Mouse (Mus musculus) heart, embryonic 11.5 days (tissue): ENCODE measurements at regions not wholly inside any gene's neighbourhood (a gene's known extent, or its start where the extent isn't known, plus 50 kb on each side); places are given as distances from the start of the nearest gene placed in this dataset.

Experiments used
- ATAC-seq: fragments of 200-750 bp; cut with Nextera tagmentation; replicated peaks from 2 replicates; pipeline ENCODE4 v1.8.0; 2017; ENCODE audit warnings: moderate library complexity; ENCODE audit not compliant: insufficient number of reproducible peaks, low FRiP score, low TSS enrichment
- H3K27ac ChIP-seq: fragments of 300-500 bp; sonication (generic); 2 replicates; pipeline ENCODE4 v1.5.1; 2014; ENCODE audit warnings: mild to moderate bottlenecking, low read depth, low read length
- H3K27me3 ChIP-seq: fragments of 300-500 bp; sonication (generic); 2 replicates; pipeline ENCODE4 v1.6.1; 2014; ENCODE audit warnings: mild to moderate bottlenecking, low read length, mixed read lengths; ENCODE audit not compliant: control insufficient read depth, insufficient read depth
- H3K36me3 ChIP-seq: fragments of 300-500 bp; sonication (generic); 2 replicates; pipeline ENCODE4 v1.6.1; 2014; ENCODE audit warnings: mild to moderate bottlenecking, low read length, moderate library complexity, mixed read lengths; ENCODE audit not compliant: control insufficient read depth, insufficient read depth
- H3K4me1 ChIP-seq: fragments of 300-500 bp; sonication (generic); 2 replicates; pipeline ENCODE4 v1.6.1; 2014; ENCODE audit warnings: low read length; ENCODE audit not compliant: control insufficient read depth, insufficient read depth
- H3K4me2 ChIP-seq: fragments of 300-500 bp; sonication (generic); 2 replicates; pipeline ENCODE4 v1.6.1; 2014; ENCODE audit warnings: mild to moderate bottlenecking, moderate library complexity
- H3K4me3 ChIP-seq: fragments of 300-500 bp; sonication (generic); 2 replicates; pipeline ENCODE4 v1.5.1; 2014; ENCODE audit warnings: low read depth, low read length
- H3K9ac ChIP-seq: fragments of 300-500 bp; sonication (generic); 2 replicates; pipeline ENCODE4 v1.6.1; 2014; ENCODE audit warnings: mild to moderate bottlenecking, low read depth, low read length, moderate library complexity
- H3K9me3 ChIP-seq: fragments of 300-500 bp; sonication (generic); replicated peaks from 2 replicates; pipeline ENCODE4 v1.6.1; 2016; ENCODE audit warnings: low read length; ENCODE audit not compliant: control insufficient read depth
- WGBS: fragments of 180-500 bp; shearing (Covaris S2); extraction: QIAGEN DNeasy Blood & Tissue Kit; methylation state at CpG from one replicate; pipeline ENCODE4 v1.1.7; 2014; ENCODE audit not compliant: insufficient replicate concordance; 5-methylcytosine and 5-hydroxymethylcytosine counted together

DNA sequence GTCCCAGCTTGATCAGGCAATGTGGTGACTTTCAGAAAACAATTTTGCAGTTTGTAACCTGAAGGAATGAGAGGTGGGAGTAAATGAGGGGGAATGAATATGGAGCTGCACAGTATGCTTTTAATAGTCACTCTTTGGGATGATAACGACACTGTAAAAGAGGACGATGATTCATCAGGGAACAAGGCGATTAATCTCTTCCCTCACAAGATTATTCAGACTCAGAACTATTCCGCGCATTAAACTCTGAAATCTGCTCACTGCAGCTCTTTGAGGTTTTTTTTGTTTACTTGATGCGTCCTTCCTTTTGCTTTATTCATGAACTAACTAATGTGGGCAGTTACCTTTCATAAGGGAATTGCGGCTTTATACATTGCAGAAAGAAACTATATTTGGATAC, 206.1 kb downstream of the Gpat3 start:
- no peak for ATAC-seq
- WGBS, result 86% methylated on average over 7 of the region's 7 CpGs
- H3K4me2 ChIP-seq, result no peak overlapping the region
- H3K36me3 ChIP-seq, result no peaks in the 10 kb centered on the region
- H3K27me3 ChIP-seq, result no peaks in the 10 kb centered on the region
- no peak overlapping the region for H3K27ac ChIP-seq
- no peaks in the 10 kb centered on the region for H3K9me3 ChIP-seq
- no peak overlapping the region for H3K9ac ChIP-seq
- no peaks in the 10 kb centered on the region for H3K4me1 ChIP-seq
- no peak overlapping the region for H3K4me3 ChIP-seq

DNA sequence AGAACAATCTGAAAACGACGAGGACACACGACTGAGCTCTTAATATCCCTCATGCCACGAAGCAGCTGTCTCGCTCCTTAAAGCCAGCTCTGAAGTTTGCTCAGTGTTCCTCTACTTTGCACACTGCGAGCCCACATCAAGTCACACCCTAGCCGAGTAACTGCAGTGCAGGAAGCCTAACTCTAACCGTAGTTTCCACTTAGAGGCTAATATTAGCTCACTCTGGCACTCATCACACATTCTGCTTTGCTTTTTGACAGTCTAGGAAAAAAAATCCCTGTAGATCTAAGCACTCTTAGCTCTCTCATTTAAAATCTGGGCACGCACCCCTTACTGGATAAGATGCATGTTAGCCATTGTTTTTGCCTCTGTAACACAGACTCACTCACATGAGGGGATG, 195.0 kb downstream of the Gpat3 start:
- Histone ChIP-seq H3K27ac (peak overlapping the region; percentile 42; the same call in 1 of the 2 replicates), H3K4me1 (no peaks in the 10 kb centered on the region), H3K4me2 (peak overlapping the region; percentile 3; the same call in 1 of the 2 replicates), H3K9ac (no peak overlapping the region), H3K36me3 (no peaks in the 10 kb centered on the region), H3K27me3 (no peaks in the 10 kb centered on the region), H3K4me3 (no peak overlapping the region), H3K9me3 (no peaks in the 10 kb centered on the region)
- 41% methylated on average over 9 of the region's 9 CpGs for WGBS
- no peak for ATAC-seq

DNA sequence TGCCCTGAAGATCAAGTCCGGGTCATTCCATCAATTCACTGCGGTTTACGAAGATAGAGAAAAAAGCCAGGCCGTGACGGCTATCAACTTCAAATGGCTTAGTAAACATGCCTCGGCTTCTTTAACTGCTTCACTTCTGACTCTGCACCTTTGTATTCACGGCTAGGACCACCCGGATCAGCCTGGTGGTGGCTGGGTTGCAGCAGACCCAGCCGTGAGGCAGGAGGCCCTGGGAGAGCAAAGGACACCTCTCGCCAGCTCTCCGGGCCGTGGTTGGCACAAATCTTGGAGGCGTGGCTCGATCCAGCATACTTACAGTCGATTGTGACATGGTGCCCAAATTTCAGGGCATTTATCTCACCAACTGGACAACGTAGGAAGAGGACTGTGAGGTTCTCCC, 187.5 kb downstream of the Gpat3 start:
- Histone ChIP-seq H3K27ac (no peak overlapping the region), H3K4me3 (no peak overlapping the region), H3K27me3 (no peaks in the 10 kb centered on the region), H3K36me3 (no peaks in the 10 kb centered on the region), H3K9ac (no peak overlapping the region), H3K4me2 (no peak overlapping the region), H3K4me1 (no peaks in the 10 kb centered on the region), H3K9me3 (no peaks in the 10 kb centered on the region)
- 77% methylated on average over 16 of the region's 16 CpGs for whole genome bisulfite sequencing
- no peak for ATAC-seq

DNA sequence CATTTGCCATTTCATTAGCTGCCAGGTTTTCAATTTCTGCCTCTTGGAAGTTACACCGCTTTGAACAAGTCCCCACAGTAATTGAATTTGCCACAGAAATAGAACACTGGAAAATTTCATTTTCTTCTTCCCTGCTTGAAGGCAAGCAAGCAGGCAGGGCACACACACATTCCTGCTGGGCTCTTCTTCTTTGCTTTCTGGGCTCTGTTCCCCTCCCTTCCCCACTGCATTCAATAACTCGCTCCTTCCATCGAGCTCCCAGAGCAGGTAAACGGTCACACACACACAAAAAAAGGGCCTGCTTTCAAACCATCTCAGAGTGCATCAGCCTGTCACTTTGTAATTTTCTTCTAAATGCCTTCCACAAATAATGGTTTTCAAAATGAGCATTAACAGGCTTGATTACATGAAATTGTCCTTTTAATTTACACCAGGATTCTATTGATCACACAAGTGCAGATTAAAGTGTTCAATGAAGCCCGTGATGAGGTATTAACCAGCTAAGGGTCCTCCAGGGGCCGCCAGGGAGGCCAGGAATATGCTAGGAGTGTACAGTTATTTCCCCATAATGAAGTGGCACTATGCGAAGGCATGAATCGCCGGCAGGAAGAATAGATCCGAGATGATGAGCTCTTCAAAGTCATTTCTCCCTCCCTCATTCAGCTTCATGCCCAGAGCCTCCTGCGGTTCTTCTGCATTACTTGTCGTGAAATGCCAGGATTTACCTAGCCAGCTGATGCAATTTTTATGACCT, 186.8 kb downstream of the Gpat3 start:
- Histone ChIP-seq H3K27me3 (no peaks in the 10 kb centered on the region), H3K9me3 (no peaks in the 10 kb centered on the region), H3K27ac (no peak overlapping the region)

DNA sequence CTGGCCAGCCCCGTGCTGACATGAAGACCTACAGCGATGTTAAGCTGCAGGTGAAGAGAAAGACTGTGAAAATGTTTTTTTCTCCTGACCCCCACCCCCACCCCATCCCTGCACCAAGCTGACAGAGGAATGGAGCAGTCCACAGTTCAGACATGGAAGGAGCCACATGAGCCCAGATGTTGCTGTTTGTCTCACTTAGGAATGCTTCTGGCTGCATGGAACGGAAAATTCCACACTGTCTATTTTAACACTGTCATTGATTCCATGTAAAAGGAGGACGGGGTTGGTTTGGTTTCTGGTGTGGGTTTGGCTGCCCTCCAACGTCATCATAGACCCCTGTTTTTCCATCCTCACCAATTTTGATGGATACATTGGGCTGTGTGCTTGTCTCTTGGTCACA, 179.3 kb downstream of the Gpat3 start:
- Histone ChIP-seq H3K36me3 (no peaks in the 10 kb centered on the region), H3K27ac (no peak overlapping the region), H3K9me3 (no peaks in the 10 kb centered on the region), H3K27me3 (no peaks in the 10 kb centered on the region), H3K4me2 (no peak overlapping the region), H3K9ac (no peak overlapping the region), H3K4me1 (peaks cover 3% of the 10 kb centered on the region; the same call in 1 of the 2 replicates), H3K4me3 (no peak overlapping the region)
- 0 out of 2 replicates have a peak, but pooled peaks have one; percentile 35 for ATAC-seq
- WGBS, result 63% methylated on average over 5 of the region's 5 CpGs

More for the DNA sequence above, 186.8 kb downstream of the Gpat3 start:
- H3K4me3 ChIP-seq, result no peak overlapping the region
- H3K36me3 ChIP-seq, result no peaks in the 10 kb centered on the region
- 81% methylated on average over 12 of the region's 12 CpGs for whole genome bisulfite sequencing
- ATAC-seq, result no peak
- no peaks in the 10 kb centered on the region for H3K4me1 ChIP-seq
- no peak overlapping the region for H3K9ac ChIP-seq
- no peak overlapping the region for H3K4me2 ChIP-seq

DNA sequence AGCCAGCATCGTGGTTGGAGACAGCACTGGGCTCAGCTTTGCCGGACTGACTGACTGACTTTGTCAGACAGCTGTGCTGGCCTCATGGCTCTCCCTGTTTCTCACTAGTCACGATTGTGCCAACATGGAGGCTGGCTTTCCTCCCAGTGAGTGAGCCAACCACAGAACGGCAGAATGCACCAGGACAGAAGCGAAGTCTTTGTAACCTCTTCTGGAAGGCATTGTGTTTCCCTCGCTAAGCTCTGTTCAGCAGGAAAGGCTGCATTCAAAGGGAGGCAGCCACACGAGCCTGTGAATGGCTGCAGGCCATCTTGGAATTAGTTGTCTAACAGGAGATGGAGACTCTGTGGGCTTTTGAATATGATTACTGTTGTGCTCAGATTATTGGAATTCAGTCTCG, 178.3 kb downstream of the Gpat3 start:
- no peak for ATAC-seq
- Histone ChIP-seq H3K4me3 (no peak overlapping the region), H3K4me1 (peaks cover 3% of the 10 kb centered on the region; the same call in 1 of the 2 replicates), H3K9ac (no peak overlapping the region), H3K9me3 (no peaks in the 10 kb centered on the region), H3K36me3 (no peaks in the 10 kb centered on the region), H3K27me3 (no peaks in the 10 kb centered on the region), H3K4me2 (no peak overlapping the region), H3K27ac (no peak overlapping the region)
- 76% methylated on average over 8 of the region's 8 CpGs for WGBS

DNA sequence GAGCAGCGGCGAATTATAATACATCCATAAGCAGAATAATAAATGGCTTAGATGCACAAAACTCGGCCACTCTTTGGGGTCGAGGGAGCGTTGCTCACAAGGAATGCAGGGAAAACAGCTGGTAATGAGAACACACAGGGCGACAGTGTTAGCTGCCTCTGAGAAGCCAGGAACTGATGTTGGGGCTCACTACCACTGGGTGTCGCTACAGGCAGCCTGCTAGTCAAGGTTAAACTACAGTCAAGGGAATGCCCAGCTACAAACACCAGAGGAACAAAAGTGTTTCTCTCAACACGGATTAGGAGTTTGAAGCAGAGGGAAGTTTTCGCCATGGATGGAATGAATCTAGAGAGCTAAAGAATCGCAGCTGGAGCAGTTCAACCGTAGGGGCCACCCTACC, 175.3 kb downstream of the Gpat3 start:
- Histone ChIP-seq H3K27me3 (no peaks in the 10 kb centered on the region), H3K9ac (no peak overlapping the region), H3K27ac (no peak overlapping the region), H3K9me3 (no peaks in the 10 kb centered on the region), H3K36me3 (no peaks in the 10 kb centered on the region), H3K4me2 (peak overlapping the region; percentile 9; the same call in 1 of the 2 replicates), H3K4me1 (peaks cover 3% of the 10 kb centered on the region; the same call in 1 of the 2 replicates), H3K4me3 (no peak overlapping the region)
- ATAC-seq, result peak; percentile 65
- WGBS, result 8% methylated on average over 11 of the region's 11 CpGs

DNA sequence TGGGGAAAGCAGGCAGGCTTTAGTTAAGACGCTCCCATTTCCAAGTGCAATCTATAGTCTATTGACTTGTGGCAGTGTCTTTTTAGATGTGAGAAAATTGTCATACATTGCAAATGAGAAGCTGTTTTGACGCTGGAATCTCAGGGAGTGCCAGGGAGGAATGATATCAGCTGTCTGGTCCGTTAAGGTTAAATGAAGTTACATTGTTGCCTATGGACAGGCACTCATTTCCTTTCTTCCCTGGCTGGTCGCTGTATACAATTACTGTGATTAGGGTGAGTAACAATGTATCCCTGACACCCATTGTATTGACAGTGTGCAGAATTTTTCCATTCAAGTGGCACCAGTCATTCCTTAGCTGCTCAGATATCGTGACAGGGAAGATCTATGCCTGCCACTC, 168.3 kb downstream of the Gpat3 start:
- ATAC-seq, result no peak
- Histone ChIP-seq H3K9ac (no peak overlapping the region), H3K4me1 (no peaks in the 10 kb centered on the region), H3K36me3 (no peaks in the 10 kb centered on the region), H3K4me3 (no peak overlapping the region), H3K27ac (no peak overlapping the region), H3K27me3 (no peaks in the 10 kb centered on the region), H3K4me2 (no peak overlapping the region), H3K9me3 (no peaks in the 10 kb centered on the region)
- 66% methylated on average over 5 of the region's 5 CpGs for WGBS

DNA sequence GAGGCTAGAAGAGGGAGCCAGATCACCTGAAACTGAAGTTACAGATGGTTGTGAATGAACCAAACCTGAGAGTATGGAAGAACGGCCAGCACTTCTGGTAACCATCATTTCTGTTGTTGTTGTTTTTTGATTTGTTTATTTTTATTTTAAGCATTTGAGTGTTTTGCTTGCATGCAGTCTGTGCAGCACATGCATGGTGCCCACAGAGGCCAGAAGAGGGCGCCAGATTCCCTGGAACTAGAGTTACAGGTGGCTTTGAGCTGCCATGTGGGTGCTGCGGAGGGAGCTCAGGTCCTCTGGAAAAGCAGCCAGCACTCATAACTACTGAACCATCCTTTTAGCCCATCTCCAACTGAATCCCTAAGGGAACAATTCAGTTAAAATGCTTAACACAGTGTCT, 159.7 kb downstream of the Gpat3 start:
- H3K9me3 ChIP-seq, result no peaks in the 10 kb centered on the region
- no peak overlapping the region for H3K4me2 ChIP-seq
- H3K27ac ChIP-seq, result no peak overlapping the region
- H3K4me1 ChIP-seq, result no peaks in the 10 kb centered on the region
- H3K27me3 ChIP-seq, result no peaks in the 10 kb centered on the region
- H3K36me3 ChIP-seq, result no peaks in the 10 kb centered on the region
- WGBS, result 55% methylated on average over 3 of the region's 3 CpGs
- H3K9ac ChIP-seq, result no peak overlapping the region
- H3K4me3 ChIP-seq, result no peak overlapping the region
- ATAC-seq, result no peak
